Mouse (Mus musculus) large intestine, adult 2 months (tissue): ENCODE measurements around the gene Myoz1. TPM values are rescaled to one million over a fixed set of nuclear protein-coding genes. Genes with fewer than 3 reads are reported as not detected.

Experiments used
- DNase-seq: peaks from one replicate; pipeline ENCODE4 v3.0.0-alpha.2; 2012; ENCODE audit warnings: low read depth, low spot score
- WGBS: fragments of 180-500 bp; shearing (Covaris S2); methylation state at CpG from one replicate; pipeline ENCODE4 v1.1.7; 2018; 5-methylcytosine and 5-hydroxymethylcytosine counted together
- polyA plus RNA-seq: library from polyadenylated mRNA; depleted of rRNA; stranded (reverse); fragments of >200 nt; gene quantifications from 2 replicates; pipeline ENCODE4 v1.2.3, GENCODE M21; 2012; rRNA removed

The Myoz1 gene
- polyA plus RNA-seq, 1 experiment: 0.30 TPM

- WGBS: 19% methylated on average over 9 of the region's 9 CpGs
- no peak for DNase-seq
These were observed 48.8 kb downstream of the Myoz1 start for GRCm38 (mm10) chr14:20607396-20608126.

- WGBS: 96% methylated on average over 1 of the region's 1 CpGs
These were observed 55.1 kb downstream of the Myoz1 start for GRCm38 (mm10) chr14:20601287-20601686.

GRCm38 (mm10) chr14:20600203-20600602 lies 56.1 kb downstream of the Myoz1 start:
- DNase-seq: no peak
- WGBS: 85% methylated on average over 2 of the region's 2 CpGs

More at GRCm38 (mm10) chr14:20601287-20601686, 55.1 kb downstream of the Myoz1 start:
- no peak for DNase-seq

GRCm38 (mm10) chr14:20599542-20599941 lies 56.8 kb downstream of the Myoz1 start:
- 82% methylated on average over 2 of the region's 2 CpGs for WGBS
- no peak for DNase-seq

Other genes with a start within 250 kb of the Myoz1 start
- 0.06 TPM in 1 of 2 replicates, not detected in the other for gene Cfap70, start 204.3 kb downstream of the Myoz1 start, polyA plus RNA-seq
- 49.6 and 52.9 TPM in 2 replicates for gene Anxa7, start 176.4 kb downstream of the Myoz1 start, polyA plus RNA-seq
- 0.63 and 0.64 TPM in 2 replicates for gene Mss51, start 159.6 kb downstream of the Myoz1 start, polyA plus RNA-seq
- 10.7 and 11.9 TPM in 2 replicates for gene Ppp3cb, start 110.0 kb downstream of the Myoz1 start, polyA plus RNA-seq
- gene Usp54, start 15.5 kb downstream of the Myoz1 start, polyA plus RNA-seq: 2.4 and 3.1 TPM in 2 replicates
- 0.07 and 0.09 TPM in 2 replicates for gene Synpo2l, start 11.8 kb upstream of the Myoz1 start, polyA plus RNA-seq
- 117 and 195 TPM in 2 replicates for gene Sec24c, start 17.8 kb upstream of the Myoz1 start, polyA plus RNA-seq
- gene Fut11, start 38.4 kb upstream of the Myoz1 start, polyA plus RNA-seq: 4.2 and 6.4 TPM in 2 replicates
- 42.2 and 47.2 TPM in 2 replicates for gene Chchd1, start 46.5 kb upstream of the Myoz1 start, polyA plus RNA-seq
- gene Zswim8, start 51.0 kb upstream of the Myoz1 start, polyA plus RNA-seq: 75.4 and 111 TPM in 2 replicates
- 25.4 and 33.5 TPM in 2 replicates for gene Ndst2, start 78.0 kb upstream of the Myoz1 start, polyA plus RNA-seq
- 11.4 and 14.7 TPM in 2 replicates for gene Camk2g, start 137.5 kb upstream of the Myoz1 start, polyA plus RNA-seq
- 4.1 and 5.6 TPM in 2 replicates for gene Plau, start 180.1 kb upstream of the Myoz1 start, polyA plus RNA-seq